Mouse (Mus musculus) embryo, embryonic 9.5 days (tissue): ENCODE measurements at regions not wholly inside any gene's neighbourhood (a gene's known extent, or its start where the extent isn't known, plus 50 kb on each side); places are given as distances from the start of the nearest gene placed in this dataset.

Experiments used
- DNase-seq: peaks from one replicate; pipeline ENCODE4 v3.0.0-alpha.2; 2017; ENCODE audit errors: extremely low spot score

DNA sequence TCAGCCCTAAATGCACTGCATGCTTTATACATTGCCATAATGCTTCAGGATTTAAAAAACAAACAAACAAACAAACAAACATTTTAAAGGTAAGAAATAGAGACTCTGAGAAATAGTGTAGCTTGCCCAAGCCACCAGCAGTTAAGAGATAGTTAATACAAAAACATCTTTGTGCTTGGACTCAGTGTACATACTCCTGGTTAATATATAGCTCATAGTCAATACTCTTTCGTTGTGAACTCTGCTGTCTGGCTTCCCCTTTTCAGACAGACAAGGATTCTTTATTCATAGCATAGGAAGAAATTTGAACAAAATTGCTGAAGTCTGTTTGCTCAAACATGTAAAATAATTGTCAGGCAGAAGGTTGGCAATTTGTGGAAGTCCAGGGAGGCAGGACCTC is 69.3 kb upstream of the Fggy start:
- no peak for DNase-seq

DNA sequence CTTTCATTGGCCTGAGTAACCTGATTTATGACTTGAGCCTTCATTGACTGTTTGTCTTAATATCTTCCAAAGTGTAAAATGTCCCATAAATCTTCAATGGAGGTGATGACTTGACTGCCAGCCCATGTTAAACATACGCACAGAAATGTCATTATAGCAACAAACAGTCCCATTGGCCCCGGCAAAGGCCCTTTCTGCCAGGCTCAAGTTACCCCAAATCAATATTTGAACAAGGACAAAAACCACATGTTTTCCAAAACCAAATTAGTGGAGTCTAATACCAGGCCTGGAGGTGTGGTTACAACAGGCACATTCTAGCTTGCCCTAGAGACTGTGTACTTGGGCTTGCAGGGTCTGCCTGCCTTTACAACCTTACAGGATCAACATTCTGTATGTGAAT is 68.2 kb upstream of the Fggy start:
- DNase-seq = no peak

DNA sequence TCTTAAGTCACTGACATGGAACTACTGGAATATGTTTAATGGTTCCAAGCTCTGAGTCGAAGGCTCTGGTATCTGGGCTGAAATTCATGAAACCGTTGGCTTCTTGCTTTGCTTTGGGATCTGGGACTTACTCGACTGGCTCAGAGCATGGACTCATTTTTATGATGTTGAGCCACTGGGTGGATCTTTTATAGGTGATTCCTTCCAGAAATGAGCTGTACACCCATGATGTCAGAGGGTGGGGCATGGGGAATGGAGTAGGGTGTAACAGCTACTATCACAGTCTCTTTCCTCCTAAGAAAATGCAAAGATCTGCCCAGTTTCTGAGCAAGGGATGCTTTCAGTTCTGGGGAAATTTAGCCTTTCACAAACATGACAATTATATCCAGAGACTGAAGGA is 57.0 kb upstream of the Fggy start:
- no peak for DNase-seq

- no peak for DNase-seq
Measured at GRCm38 (mm10) chr4:95501164-95501563, 56.1 kb upstream of the Fggy start.

DNA sequence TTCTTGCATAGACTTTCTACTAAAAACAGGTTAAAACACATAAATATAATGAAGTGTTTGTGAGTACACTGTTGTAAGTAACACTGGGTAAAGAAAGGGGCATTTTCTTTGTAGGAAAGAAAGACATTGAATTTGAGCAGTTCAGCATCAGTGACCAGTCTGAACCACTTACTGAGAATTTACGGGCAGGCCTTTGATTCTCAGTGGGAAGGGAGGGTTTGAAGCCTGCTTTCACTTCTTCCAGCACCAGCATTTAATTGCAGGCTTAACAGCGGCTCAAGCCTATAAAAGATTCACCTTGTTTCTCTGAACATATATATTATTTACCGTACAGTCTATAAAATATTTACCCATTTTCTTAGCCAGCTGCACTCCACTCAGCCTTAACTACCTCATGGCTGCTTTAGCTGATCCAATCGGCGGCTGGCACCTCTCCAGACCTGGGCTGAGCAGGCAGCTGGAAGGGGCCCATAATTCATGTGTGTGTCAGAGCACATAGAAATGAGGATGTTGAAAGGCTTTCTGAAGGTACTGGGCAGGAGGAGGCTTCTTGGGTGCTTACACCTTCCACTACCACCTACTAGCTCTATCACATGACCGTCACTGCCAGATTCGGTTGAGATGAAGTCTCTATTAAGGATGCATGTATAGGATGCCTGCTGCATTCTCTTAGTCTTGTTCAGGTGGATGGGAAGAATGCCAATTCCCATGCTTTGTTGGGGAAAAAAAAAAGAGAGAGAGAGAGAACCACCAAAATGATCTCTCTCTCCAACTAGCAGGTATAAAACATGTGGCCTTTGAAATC is 50.0 kb upstream of the Fggy start:
- no peak for DNase-seq
